Mouse (Mus musculus) limb, embryonic 15.5 days (tissue): ENCODE measurements at regions not wholly inside any gene's neighbourhood (a gene's known extent, or its start where the extent isn't known, plus 50 kb on each side); places are given as distances from the start of the nearest gene placed in this dataset.

Source experiments
- ATAC-seq: fragments of 200-750 bp; cut with Nextera tagmentation; 2 replicates; pipeline ENCODE4 v1.8.0; 2017; ENCODE audit warnings: low read depth, moderate TSS enrichment; ENCODE audit not compliant: insufficient number of reproducible peaks, low FRiP score, low TSS enrichment
- H3K27ac ChIP-seq: fragments of 300-500 bp; sonication (generic); 2 replicates; pipeline ENCODE4 v1.5.1; 2015; ENCODE audit warnings: moderate library complexity, mild to moderate bottlenecking, inconsistent platforms
- H3K27me3 ChIP-seq: fragments of 300-500 bp; sonication (generic); 2 replicates; pipeline ENCODE4 v1.6.1; 2015; ENCODE audit warnings: inconsistent platforms
- H3K36me3 ChIP-seq: fragments of 300-500 bp; sonication (generic); 2 replicates; pipeline ENCODE4 v1.6.1; 2015; ENCODE audit warnings: inconsistent platforms
- H3K4me1 ChIP-seq: fragments of 300-500 bp; sonication (generic); 2 replicates; pipeline ENCODE4 v1.6.1; 2015; ENCODE audit warnings: inconsistent platforms
- H3K4me2 ChIP-seq: fragments of 300-500 bp; sonication (generic); 2 replicates; pipeline ENCODE4 v1.6.1; 2015; ENCODE audit warnings: mild to moderate bottlenecking, inconsistent platforms
- H3K4me3 ChIP-seq: fragments of 300-500 bp; sonication (generic); 2 replicates; pipeline ENCODE4 v1.5.1; 2015; ENCODE audit warnings: mild to moderate bottlenecking, inconsistent platforms
- H3K9ac ChIP-seq: fragments of 300-500 bp; sonication (generic); 2 replicates; pipeline ENCODE4 v1.6.1; 2015; ENCODE audit warnings: inconsistent platforms
- H3K9me3 ChIP-seq: fragments of 300-500 bp; sonication (generic); 2 replicates; pipeline ENCODE4 v1.6.1; 2016; ENCODE audit warnings: inconsistent platforms
- WGBS: fragments of 180-500 bp; shearing (Covaris S2); methylation state at CpG from one replicate; pipeline ENCODE4 v1.1.7; 2015; 5-methylcytosine and 5-hydroxymethylcytosine counted together

GRCm38 (mm10) chr10:38147421-38147820 lies 674.2 kb downstream of the Rfpl4b start:
- H3K36me3 ChIP-seq = no peaks in the 10 kb centered on the region
- no peak overlapping the region for H3K9ac ChIP-seq
- WGBS = 82% methylated on average over 2 of the region's 2 CpGs
- H3K4me2 ChIP-seq = no peak overlapping the region
- no peak overlapping the region for H3K4me3 ChIP-seq
- no peaks in the 10 kb centered on the region for H3K27me3 ChIP-seq
- H3K27ac ChIP-seq = no peak overlapping the region
- ATAC-seq = no peak
- no peaks in the 10 kb centered on the region for H3K4me1 ChIP-seq
- H3K9me3 ChIP-seq = no peaks in the 10 kb centered on the region

GRCm38 (mm10) chr10:38139196-38139595 lies 682.4 kb downstream of the Rfpl4b start:
- Histone ChIP-seq H3K36me3 (no peaks in the 10 kb centered on the region), H3K27ac (no peak overlapping the region), H3K4me3 (no peak overlapping the region), H3K9ac (no peak overlapping the region), H3K4me1 (no peaks in the 10 kb centered on the region), H3K27me3 (no peaks in the 10 kb centered on the region), H3K4me2 (no peak overlapping the region), H3K9me3 (no peaks in the 10 kb centered on the region)
- ATAC-seq = no peak

GRCm38 (mm10) chr10:38121911-38122573 lies 699.5 kb downstream of the Rfpl4b start:
- peak overlapping the region; percentile 77 for H3K27ac ChIP-seq
- no peaks in the 10 kb centered on the region for H3K27me3 ChIP-seq
- no peaks in the 10 kb centered on the region for H3K36me3 ChIP-seq
- H3K4me2 ChIP-seq = no peak overlapping the region
- 16% methylated on average over 3 of the region's 3 CpGs for WGBS
- 0 out of 2 replicates have a peak, but pooled peaks cover 3% of the 10 kb centered on the region for H3K9me3 ChIP-seq
- no peak overlapping the region for H3K4me3 ChIP-seq
- ATAC-seq = peak; percentile 84
- H3K9ac ChIP-seq = no peak overlapping the region
- peaks cover 5% of the 10 kb centered on the region; the same call in 1 of the 2 replicates for H3K4me1 ChIP-seq

- no peaks in the 10 kb centered on the region for H3K9me3 ChIP-seq
- H3K4me2 ChIP-seq = no peak overlapping the region
- no peaks in the 10 kb centered on the region for H3K27me3 ChIP-seq
- 42% methylated on average over 1 of the region's 1 CpGs for WGBS
- no peak overlapping the region for H3K4me3 ChIP-seq
- H3K9ac ChIP-seq = no peak overlapping the region
- H3K27ac ChIP-seq = no peak overlapping the region
- ATAC-seq = no peak
- H3K36me3 ChIP-seq = no peaks in the 10 kb centered on the region
- peaks cover 5% of the 10 kb centered on the region; the same call in 1 of the 2 replicates for H3K4me1 ChIP-seq
Measured at GRCm38 (mm10) chr10:38118601-38119000, 703.0 kb downstream of the Rfpl4b start.

GRCm38 (mm10) chr10:38116516-38116915 lies 705.1 kb downstream of the Rfpl4b start:
- Histone ChIP-seq H3K4me1 (no peaks in the 10 kb centered on the region), H3K9me3 (no peaks in the 10 kb centered on the region), H3K27ac (no peak overlapping the region), H3K4me2 (no peak overlapping the region), H3K27me3 (no peaks in the 10 kb centered on the region), H3K36me3 (no peaks in the 10 kb centered on the region), H3K4me3 (no peak overlapping the region), H3K9ac (no peak overlapping the region)
- 40% methylated on average over 1 of the region's 1 CpGs for WGBS
- no peak for ATAC-seq

GRCm38 (mm10) chr10:38114194-38114593 lies 707.4 kb downstream of the Rfpl4b start:
- no peaks in the 10 kb centered on the region for H3K9me3 ChIP-seq
- H3K36me3 ChIP-seq = no peaks in the 10 kb centered on the region
- H3K4me2 ChIP-seq = no peak overlapping the region
- WGBS = 68% methylated on average over 2 of the region's 2 CpGs
- ATAC-seq = no peak
- no peak overlapping the region for H3K27ac ChIP-seq
- no peak overlapping the region for H3K9ac ChIP-seq
- no peaks in the 10 kb centered on the region for H3K4me1 ChIP-seq
- H3K4me3 ChIP-seq = no peak overlapping the region
- no peaks in the 10 kb centered on the region for H3K27me3 ChIP-seq

- H3K36me3 ChIP-seq = no peaks in the 10 kb centered on the region
- ATAC-seq = no peak
- no peaks in the 10 kb centered on the region for H3K4me1 ChIP-seq
- H3K27me3 ChIP-seq = no peaks in the 10 kb centered on the region
- WGBS = 85% methylated on average over 6 of the region's 6 CpGs
- H3K9ac ChIP-seq = no peak overlapping the region
- no peak overlapping the region for H3K27ac ChIP-seq
- no peak overlapping the region for H3K4me3 ChIP-seq
- no peak overlapping the region for H3K4me2 ChIP-seq
- no peaks in the 10 kb centered on the region for H3K9me3 ChIP-seq
Measured at GRCm38 (mm10) chr10:38108591-38108990, 713.0 kb downstream of the Rfpl4b start.

- no peak for ATAC-seq
- Histone ChIP-seq H3K27me3 (no peaks in the 10 kb centered on the region), H3K4me2 (no peak overlapping the region), H3K9ac (no peak overlapping the region), H3K4me3 (no peak overlapping the region), H3K36me3 (no peaks in the 10 kb centered on the region), H3K4me1 (no peaks in the 10 kb centered on the region), H3K9me3 (no peaks in the 10 kb centered on the region), H3K27ac (no peak overlapping the region)
- whole genome bisulfite sequencing = 40% methylated on average over 1 of the region's 1 CpGs
Measured at GRCm38 (mm10) chr10:38103570-38103969, 718.0 kb downstream of the Rfpl4b start.

- ATAC-seq = no peak
- Histone ChIP-seq H3K4me3 (no peak overlapping the region), H3K4me2 (no peak overlapping the region)
Measured at GRCm38 (mm10) chr10:38078521-38078920, 743.1 kb downstream of the Rfpl4b start.

GRCm38 (mm10) chr10:38072394-38072793 lies 749.2 kb downstream of the Rfpl4b start:
- 71% methylated on average over 1 of the region's 1 CpGs for WGBS
- ATAC-seq = no peak

More at GRCm38 (mm10) chr10:38078521-38078920, 743.1 kb downstream of the Rfpl4b start:
- no peaks in the 10 kb centered on the region for H3K4me1 ChIP-seq
- no peaks in the 10 kb centered on the region for H3K36me3 ChIP-seq
- H3K27me3 ChIP-seq = no peaks in the 10 kb centered on the region
- H3K9me3 ChIP-seq = no peaks in the 10 kb centered on the region
- no peak overlapping the region for H3K27ac ChIP-seq
- no peak overlapping the region for H3K9ac ChIP-seq
- 78% methylated on average over 2 of the region's 2 CpGs for WGBS

GRCm38 (mm10) chr10:38059050-38059449 lies 762.5 kb downstream of the Rfpl4b start:
- Histone ChIP-seq H3K36me3 (no peaks in the 10 kb centered on the region), H3K27me3 (no peaks in the 10 kb centered on the region), H3K9ac (no peak overlapping the region), H3K9me3 (no peaks in the 10 kb centered on the region), H3K4me3 (no peak overlapping the region), H3K4me2 (no peak overlapping the region), H3K27ac (no peak overlapping the region), H3K4me1 (no peaks in the 10 kb centered on the region)
- WGBS = 88% methylated on average over 8 of the region's 8 CpGs
- ATAC-seq = no peak

More at GRCm38 (mm10) chr10:38072394-38072793, 749.2 kb downstream of the Rfpl4b start:
- Histone ChIP-seq H3K4me3 (no peak overlapping the region), H3K4me2 (no peak overlapping the region), H3K9me3 (no peaks in the 10 kb centered on the region), H3K9ac (no peak overlapping the region), H3K36me3 (no peaks in the 10 kb centered on the region), H3K27me3 (no peaks in the 10 kb centered on the region), H3K27ac (no peak overlapping the region), H3K4me1 (no peaks in the 10 kb centered on the region)

GRCm38 (mm10) chr10:38010452-38010851 lies 811.1 kb downstream of the Rfpl4b start:
- H3K9me3 ChIP-seq = no peaks in the 10 kb centered on the region
- H3K4me3 ChIP-seq = no peak overlapping the region
- no peaks in the 10 kb centered on the region for H3K27me3 ChIP-seq
- ATAC-seq = no peak
- no peaks in the 10 kb centered on the region for H3K36me3 ChIP-seq
- WGBS = 52% methylated on average over 2 of the region's 2 CpGs
- no peak overlapping the region for H3K4me2 ChIP-seq
- H3K4me1 ChIP-seq = no peaks in the 10 kb centered on the region
- no peak overlapping the region for H3K9ac ChIP-seq
- H3K27ac ChIP-seq = no peak overlapping the region
